Mouse (Mus musculus) midbrain, embryonic 12.5 days (tissue): Measurements from ENCODE around the gene Foxk2. TPM values are rescaled to one million over a fixed set of nuclear protein-coding genes. Genes with fewer than 3 reads are reported as not detected.
"Not testable (repeated sequence)": the region's sequence is repeated elsewhere in the genome, so short reads cannot be mapped to it uniquely, and the experiment has no call there.

ENCODE experiments used
- ATAC-seq: fragments of 200-750 bp; cut with Nextera tagmentation; 2 replicates; pipeline ENCODE4 v1.8.0; 2017; ENCODE audit warnings: low read depth, moderate TSS enrichment, moderate library complexity; ENCODE audit not compliant: low FRiP score
- H3K27ac ChIP-seq: fragments of 300-500 bp; sonication (generic); replicated peaks from 2 replicates; pipeline ENCODE4 v1.5.1; 2016; ENCODE audit warnings: mild to moderate bottlenecking
- H3K27me3 ChIP-seq: fragments of 300-500 bp; sonication (generic); 2 replicates; pipeline ENCODE4 v1.6.1; 2016; ENCODE audit warnings: mild to moderate bottlenecking
- H3K36me3 ChIP-seq: fragments of 300-500 bp; sonication (generic); 2 replicates; pipeline ENCODE4 v1.6.1; 2016
- H3K4me1 ChIP-seq: fragments of 300-500 bp; sonication (generic); 2 replicates; pipeline ENCODE4 v1.6.1; 2016
- H3K4me2 ChIP-seq: fragments of 300-500 bp; sonication (generic); replicated peaks from 2 replicates; pipeline ENCODE4 v1.6.1; 2016; ENCODE audit warnings: mild to moderate bottlenecking, moderate library complexity
- H3K4me3 ChIP-seq: fragments of 300-500 bp; sonication (generic); 2 replicates; pipeline ENCODE4 v1.5.1; 2016; ENCODE audit warnings: mild to moderate bottlenecking
- H3K9ac ChIP-seq: fragments of 300-500 bp; sonication (generic); replicated peaks from 2 replicates; pipeline ENCODE4 v1.6.1; 2016; ENCODE audit warnings: mild to moderate bottlenecking, moderate library complexity
- H3K9me3 ChIP-seq: fragments of 300-500 bp; sonication (generic); 2 replicates; pipeline ENCODE4 v1.6.1; 2016; ENCODE audit warnings: mild to moderate bottlenecking
- WGBS: fragments of 180-500 bp; shearing (Covaris S2); methylation state at CpG from one replicate; pipeline ENCODE4 v1.1.7; 2016; 5-methylcytosine and 5-hydroxymethylcytosine counted together
- polyA plus RNA-seq: library from polyadenylated mRNA; unstranded; fragments of >200 nt; fragmentation: Nextera tagmentation; extraction: Ambion mirVana; gene quantifications from 2 replicates; pipeline ENCODE4 v1.2.1, GENCODE M21; 2016

The Foxk2 gene
- polyA plus RNA-seq, 1 experiment from 2014 or later, result 11.7 TPM

DNA sequence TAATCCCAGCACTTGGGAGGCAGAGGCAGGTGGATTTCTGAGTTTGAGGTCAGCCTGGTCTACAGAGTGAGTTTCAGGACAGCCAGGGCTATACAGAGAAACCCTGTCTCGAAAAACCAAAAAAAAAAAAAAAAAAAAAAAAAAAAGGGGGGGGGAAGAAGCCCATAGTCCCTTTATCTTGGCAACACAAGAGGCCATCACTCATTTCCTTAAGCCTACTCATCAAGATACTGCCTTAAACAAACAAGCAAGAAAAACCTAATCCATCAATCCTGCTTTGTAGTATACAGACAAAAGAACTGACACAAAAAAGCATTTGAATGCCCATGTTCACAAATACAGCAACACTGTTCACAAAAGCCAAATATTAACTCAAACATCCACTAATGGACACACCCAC lies 82.6 kb downstream of the Foxk2 start:
- ATAC-seq, H3K27ac ChIP-seq, H3K4me3 ChIP-seq, H3K9ac ChIP-seq, H3K9me3 ChIP-seq, H3K4me2 ChIP-seq, H3K27me3 ChIP-seq, H3K4me1 ChIP-seq: not testable (repeated sequence)
- H3K36me3 ChIP-seq, result peaks cover 36% of the 10 kb centered on the region
- WGBS, result 60% methylated on average over 1 of the region's 1 CpGs

GRCm38 (mm10) chr11:121347036-121347435 lies 87.2 kb downstream of the Foxk2 start:
- WGBS, result 96% methylated on average over 2 of the region's 2 CpGs
- Histone ChIP-seq H3K27ac (no peak overlapping the region), H3K9me3 (no peaks in the 10 kb centered on the region), H3K4me1 (no peaks in the 10 kb centered on the region), H3K27me3 (no peaks in the 10 kb centered on the region), H3K36me3 (peaks cover 24% of the 10 kb centered on the region), H3K9ac (no peak overlapping the region), H3K4me2 (no peak overlapping the region), H3K4me3 (no peak overlapping the region)
- ATAC-seq, result no peak

DNA sequence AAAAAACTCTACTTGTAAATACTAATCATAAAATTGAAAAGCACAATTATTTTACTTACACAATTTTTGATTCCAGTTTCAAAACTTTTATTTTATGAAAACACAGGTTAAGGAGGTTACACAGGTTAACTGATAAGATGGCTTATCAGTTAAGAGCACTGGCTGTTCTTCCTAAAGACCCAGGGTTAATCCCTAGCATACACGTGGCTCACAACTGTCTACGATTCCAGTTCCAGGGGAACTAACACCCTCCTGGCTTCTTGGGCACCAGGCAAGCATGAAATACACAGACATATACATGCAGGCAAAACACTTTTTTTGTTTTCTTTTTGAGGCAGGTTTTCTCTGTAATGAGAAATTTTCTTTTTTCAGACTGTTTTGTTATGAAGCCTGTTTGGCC lies 88.4 kb downstream of the Foxk2 start:
- H3K27ac ChIP-seq, result no peak overlapping the region
- no peak overlapping the region for H3K4me3 ChIP-seq
- H3K27me3 ChIP-seq, result no peaks in the 10 kb centered on the region
- H3K4me2 ChIP-seq, result no peak overlapping the region
- ATAC-seq, result no peak
- peaks cover 10% of the 10 kb centered on the region for H3K4me1 ChIP-seq
- H3K9me3 ChIP-seq, result no peaks in the 10 kb centered on the region
- peaks cover 24% of the 10 kb centered on the region for H3K36me3 ChIP-seq
- no peak overlapping the region for H3K9ac ChIP-seq
- 96% methylated on average over 2 of the region's 2 CpGs for WGBS

DNA sequence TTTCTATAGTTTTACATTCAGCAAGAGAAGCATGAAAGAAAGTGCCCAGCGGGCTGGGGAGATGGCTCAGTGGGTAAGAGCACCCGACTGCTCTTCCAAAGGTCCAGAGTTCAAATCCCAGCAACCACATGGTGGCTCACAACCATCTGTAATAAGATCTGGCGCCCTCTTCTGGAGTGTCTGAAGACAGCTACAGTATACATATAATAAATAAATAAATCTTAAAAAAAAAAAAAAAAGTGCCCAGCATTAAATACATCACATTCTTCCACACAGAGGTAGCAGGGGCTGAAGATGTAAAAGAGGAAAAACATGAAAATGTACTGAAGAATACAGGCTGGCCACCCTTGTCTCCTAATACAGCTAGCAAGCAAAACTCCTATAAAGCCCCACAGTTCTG lies 88.9 kb downstream of the Foxk2 start:
- not testable (repeated sequence) for H3K9me3 ChIP-seq, H3K27me3 ChIP-seq, H3K4me2 ChIP-seq, H3K27ac ChIP-seq, ATAC-seq, H3K9ac ChIP-seq, H3K4me3 ChIP-seq
- peaks cover 24% of the 10 kb centered on the region for H3K36me3 ChIP-seq
- 81% methylated on average over 3 of the region's 3 CpGs for WGBS
- H3K4me1 ChIP-seq, result peaks cover 14% of the 10 kb centered on the region

DNA sequence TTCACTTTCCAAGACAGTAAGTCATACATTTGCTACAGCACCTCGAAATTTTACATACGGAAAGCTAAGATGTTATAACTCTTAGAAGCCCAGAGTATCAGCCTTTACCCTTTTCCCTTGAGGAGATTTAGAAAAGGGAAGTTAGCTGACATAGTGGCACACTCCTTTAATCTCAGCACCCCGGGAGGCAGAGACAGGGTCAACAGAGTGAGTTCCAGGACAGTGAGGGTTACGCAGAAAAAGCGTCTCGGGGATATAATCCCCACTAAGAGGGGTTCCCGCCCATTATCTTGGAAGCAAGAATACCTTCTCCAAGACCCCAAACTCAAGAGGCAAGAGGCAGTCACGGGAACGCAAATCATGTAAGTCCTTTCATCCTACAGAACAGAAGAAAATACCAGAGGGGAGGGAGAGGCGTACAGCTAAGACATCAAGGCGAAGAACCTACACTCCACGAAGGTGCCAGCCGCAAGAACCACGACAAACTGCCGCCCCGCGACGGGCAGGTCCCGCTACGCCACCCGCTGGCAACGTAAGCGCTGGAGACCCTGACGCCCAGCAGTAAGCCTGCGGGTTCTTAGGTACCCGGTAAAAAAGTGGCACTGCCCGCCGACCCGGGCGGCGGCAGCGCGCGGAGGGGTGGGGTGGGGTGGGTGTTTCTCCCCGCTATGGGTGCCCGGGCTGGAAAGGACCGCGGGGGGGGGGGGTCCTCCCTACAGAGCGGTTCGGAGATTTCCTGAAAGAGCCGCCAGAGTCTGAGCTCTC lies 93.7 kb downstream of the Foxk2 start:
- ATAC-seq, result no peak
- Histone ChIP-seq H3K27ac (peak overlapping the region; percentile 76), H3K9ac (peak overlapping the region; percentile 94), H3K27me3 (no peaks in the 10 kb centered on the region), H3K4me1 (peaks cover 23% of the 10 kb centered on the region), H3K4me2 (peak overlapping the region; percentile 91), H3K9me3 (no peaks in the 10 kb centered on the region), H3K4me3 (peak overlapping the region; percentile 97), H3K36me3 (0 out of 2 replicates have a peak, but pooled peaks cover 6% of the 10 kb centered on the region)
- 5% methylated on average over 34 of the region's 41 CpGs for WGBS

GRCm38 (mm10) chr11:121354091-121354707 lies 94.4 kb downstream of the Foxk2 start, which contains the start of gene Wdr45b:
TSS of gene Wdr45b (minus strand) at chr11:121354445.
- WGBS, result under 1% methylated on average over 69 of the region's 69 CpGs
- Histone ChIP-seq H3K4me2 (peak within 1 kb of the TSS; percentile 91), H3K4me1 (peaks cover 23% of the 10 kb centered on the region), H3K4me3 (peak within 1 kb of the TSS; percentile 97), H3K36me3 (0 out of 2 replicates have a peak, but pooled peaks cover 3% of the 10 kb centered on the region), H3K27ac (peak within 1 kb of the TSS; percentile 76), H3K9me3 (no peaks in the 10 kb centered on the region), H3K9ac (peak within 1 kb of the TSS; percentile 94), H3K27me3 (no peaks in the 10 kb centered on the region)
- peak; percentile 96 for ATAC-seq

Other genes starting within 250 kb of the Foxk2 start
- not detected in 2 replicates for gene Cd7, start 220.6 kb upstream of the Foxk2 start, polyA plus RNA-seq
- not detected in 2 replicates for gene Sectm1b, start 196.4 kb upstream of the Foxk2 start, polyA plus RNA-seq
- not detected in 2 replicates for gene Sectm1a, start 178.8 kb upstream of the Foxk2 start, polyA plus RNA-seq
- not detected in 2 replicates for gene Tex19.2, start 141.3 kb upstream of the Foxk2 start, polyA plus RNA-seq
- not detected in 2 replicates for gene Tex19.1, start 113.8 kb upstream of the Foxk2 start, polyA plus RNA-seq
- 0.10 TPM in 1 of 2 replicates, not detected in the other for gene Uts2r, start 99.7 kb upstream of the Foxk2 start, polyA plus RNA-seq
- gene Hexdc, start 55.6 kb upstream of the Foxk2 start, polyA plus RNA-seq, result 11.6 and 11.9 TPM in 2 replicates
- 17.3 and 18.5 TPM in 2 replicates for gene Ogfod3, start 55.3 kb upstream of the Foxk2 start, polyA plus RNA-seq
- 38.8 and 41.1 TPM in 2 replicates for gene Cybc1, start 30.7 kb upstream of the Foxk2 start, polyA plus RNA-seq
- 78.7 and 84.5 TPM in 2 replicates for gene Narf, start 22.7 kb upstream of the Foxk2 start, polyA plus RNA-seq
- 81.2 and 81.8 TPM in 2 replicates for gene Wdr45b, start 94.5 kb downstream of the Foxk2 start, polyA plus RNA-seq
- gene Rab40b, start 128.3 kb downstream of the Foxk2 start, polyA plus RNA-seq, result 3.1 and 4.2 TPM in 2 replicates
- 9.2 and 10.7 TPM in 2 replicates for gene Fn3krp, start 161.4 kb downstream of the Foxk2 start, polyA plus RNA-seq
- gene Fn3k, start 174.9 kb downstream of the Foxk2 start, polyA plus RNA-seq, result 2.3 and 3.4 TPM in 2 replicates
- gene Tbcd, start 192.0 kb downstream of the Foxk2 start, polyA plus RNA-seq, result 57.9 and 58.4 TPM in 2 replicates